Mouse (Mus musculus) myocyte (in vitro differentiated cells): ENCODE data around the gene Dnajb13.

Source experiments
- CEBPB ChIP-seq: IDR thresholded peaks from 2 replicates; pipeline ENCODE4 v1.6.1; 2011; ENCODE audit warnings: mild to moderate bottlenecking, moderate library complexity; ENCODE audit not compliant: poor library complexity, insufficient read depth, severe bottlenecking
- MAX ChIP-seq: IDR thresholded peaks from one replicate; pipeline ENCODE4 v1.6.1; 2011; ENCODE audit warnings: low read depth, mild to moderate bottlenecking, control low read depth
- TCF12 ChIP-seq: IDR thresholded peaks from one replicate; pipeline ENCODE4 v1.6.1; 2011; ENCODE audit warnings: mild to moderate bottlenecking, control low read depth; ENCODE audit not compliant: poor library complexity, insufficient read depth, severe bottlenecking

DNA sequence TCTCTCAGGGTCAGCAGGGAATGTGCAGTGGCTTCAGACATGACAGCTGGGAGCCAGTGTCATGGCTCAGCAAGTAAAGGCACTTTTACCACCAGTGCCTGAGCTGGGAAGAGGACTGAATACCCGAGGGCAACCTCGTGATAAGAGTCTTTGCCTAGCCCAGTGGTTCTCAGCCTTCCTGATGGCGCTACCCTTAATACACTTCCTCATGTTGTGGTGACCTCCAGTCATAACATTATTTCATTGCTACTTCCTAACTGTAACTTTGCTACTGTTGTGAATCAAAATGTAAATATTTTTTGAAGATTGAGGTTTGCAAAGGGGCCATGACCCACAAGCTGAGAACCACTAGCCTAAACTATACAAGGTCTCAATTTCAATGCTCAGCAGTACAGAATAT, 6.1 kb downstream of the Dnajb13 start:
- TF ChIP-seq CEBPB (no peak), TCF12 (no peak), MAX (no peak)
